Mouse (Mus musculus): ENCODE measurements at regions not wholly inside any gene's neighbourhood (a gene's known extent, or its start where the extent isn't known, plus 50 kb on each side); places are given as distances from the start of the nearest gene placed in this dataset.

- Histone ChIP-seq H3K4me3 (ENCODE audit: low read depth, low read length) (no peak overlapping the region), H3K9ac (no peak overlapping the region), H3K9me3 (ENCODE audit: low read length) (no peaks in the 10 kb centered on the region), H3K27me3 (ENCODE audit: insufficient read depth, low read length) (no peaks in the 10 kb centered on the region), H3K4me1 (ENCODE audit: insufficient read depth) (no peaks in the 10 kb centered on the region), H3K27ac (ENCODE audit: low read depth, low read length) (no peak overlapping the region), H3K36me3 (ENCODE audit: insufficient read depth) (no peaks in the 10 kb centered on the region), H3K4me2 (ENCODE audit: low read depth) (no peak overlapping the region)
- no peak for ATAC-seq
- no peak for DNase-seq
- WGBS, result 83% methylated on average over 6 of the region's 6 CpGs
- TF ChIP-seq CTCF (IDR thresholded peaks at IDR 0.05; ENCODE audit: low read depth), result no peak
Measured at GRCm38 (mm10) chr12:113430340-113430739, 59.0 kb upstream of the Adam6b start.

Small RNA genes lying in the stretch of these regions (microRNA-seq; reads per million reads assigned to microRNA genes)
- gene Gm22175 (0 reads per million in 2 experiments), gene Gm24022 (0 reads per million in 2 experiments), gene Gm25747 (0 reads per million in 2 experiments)

Data from forebrain, postnatal 0 days (tissue).